Comparison of ENCODE assay signal across 12 mouse cellular contexts in the genomic region with DNA sequence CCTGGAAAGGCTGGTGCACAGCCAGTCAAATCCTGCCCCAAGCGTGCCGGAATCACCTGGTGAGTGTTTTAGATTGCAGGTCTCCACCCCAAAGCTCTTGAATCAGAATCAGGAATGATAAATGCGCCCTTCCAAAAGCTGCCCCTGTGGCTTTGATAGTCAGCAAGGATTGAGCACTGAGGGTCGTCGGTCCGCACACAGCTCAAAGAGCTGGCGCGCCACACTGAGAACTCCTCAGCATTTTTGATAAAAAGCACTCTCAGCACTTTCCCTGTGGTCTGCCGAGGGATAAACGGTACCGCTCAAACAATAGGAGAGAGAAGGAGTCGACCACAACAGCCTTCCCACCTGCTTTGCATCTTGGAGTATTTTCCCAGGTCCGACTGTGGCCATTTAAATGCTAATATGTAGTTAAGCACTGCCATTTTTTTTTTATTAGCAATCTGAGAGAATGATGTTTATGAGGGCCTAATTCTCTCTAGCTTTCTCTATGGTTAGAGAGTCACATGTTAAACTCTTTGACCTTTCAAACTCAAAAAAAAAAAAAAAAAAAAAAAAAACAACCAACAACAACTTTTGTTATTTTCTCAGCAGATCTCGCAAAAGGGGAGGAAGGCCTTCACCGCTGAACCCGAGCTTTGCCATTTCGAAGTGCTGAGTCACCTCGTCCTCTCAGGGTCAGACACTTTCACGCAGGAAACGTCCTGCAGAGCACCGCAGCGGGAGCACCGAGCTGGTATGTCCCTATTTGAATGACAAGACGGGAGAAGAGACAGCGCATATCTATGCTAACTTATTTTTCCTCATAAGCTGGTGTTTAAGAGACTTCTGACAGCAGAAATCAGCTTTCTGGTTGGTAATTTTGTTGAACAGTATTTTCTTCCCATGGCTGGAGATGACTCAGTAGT. TPM values are rescaled to one million over a fixed set of nuclear protein-coding genes. Genes with fewer than 3 reads are reported as not detected.
A peak's percentile ranks its signal among the peaks of the same experiment; 100 is the strongest.
DNase-seq lines count a peak whose midpoint lies in the region; ATAC-seq and TF ChIP-seq lines count a peak whose summit lies in the region.
"Had no signal": no experiment of that assay in that cellular context is flagged by ENCODE, and none has a peak within 500 bp of the region (broad histone marks: within the 10 kb centered on the region; RNA-seq: fewer than 3 reads in every experiment).

No protein-coding gene starts in this region.

- ATAC-seq in heart, embryonic 14.5 days (ENCODE audit: insufficient number of reproducible peaks, insufficient read depth, low FRiP score, low read depth) = no peak
- ATAC-seq in liver, embryonic 13.5 days (ENCODE audit: low read depth) = no peak
- ATAC-seq: Patski had no signal

- no peak for TF ChIP-seq EP300 in CH12.LX (IDR thresholded peaks at IDR 0.05; ENCODE audit: low read length)

- no peak for TF ChIP-seq POLR2A in CH12.LX (IDR thresholded peaks at IDR 0.05; ENCODE audit: low read depth, low read length)

- in situ Hi-C loops in CH12.LX (cut with MboI; ENCODE audit: low pct_ligation_motif_present, low pct_unique_long_range_greater_than_20kb, low sequenced_read_pairs) = no loop called here

- H3K4me3 ChIP-seq in heart, embryonic 14.5 days (ENCODE audit: control insufficient read depth in 1 of 2, insufficient read depth in 1 of 2, low read depth in 1 of 2, low read length in 2 of 2) = no peak overlapping the region
- H3K4me3 ChIP-seq in CH12.LX (replicated peaks in 1 of 3; ENCODE audit: low read depth in 2 of 3, low read length in 2 of 3, poor library complexity in 1 of 3) = no peak overlapping the region
- no peak overlapping the region for H3K4me3 ChIP-seq in liver, embryonic 13.5 days (replicated peaks)
- H3K4me3 ChIP-seq: megakaryocyte, embryonic 14.5 days had no signal

- peak overlapping the region; percentile 40 for H3K4me2 ChIP-seq in heart, embryonic 14.5 days (ENCODE audit: low read length)
- H3K4me2 ChIP-seq in CH12.LX (ENCODE audit: insufficient read depth, low read depth, poor library complexity, severe bottlenecking) = no peak overlapping the region
- peak overlapping the region; percentile 17; the same call in 1 of the 2 replicates for H3K4me2 ChIP-seq in liver, embryonic 13.5 days

- peaks cover 8 to 10% of the 10 kb centered on the region in 2 experiments; a peak in 1 of 4 replicates for H3K4me1 ChIP-seq in heart, embryonic 14.5 days (ENCODE audit: control insufficient read depth in 2 of 2, insufficient read depth in 2 of 2, low read length in 2 of 2)
- H3K4me1 ChIP-seq in CH12.LX (ENCODE audit: control insufficient read depth in 1 of 2, insufficient read depth in 2 of 2) = peaks cover 5 to 42% of the 10 kb centered on the region in 2 experiments
- H3K4me1 ChIP-seq in liver, embryonic 13.5 days (replicated peaks) = peaks cover 36% of the 10 kb centered on the region

- no peak overlapping the region for H3K27ac ChIP-seq in heart, embryonic 14.5 days (replicated peaks in 1 of 2; ENCODE audit: control insufficient read depth in 1 of 2, insufficient read depth in 1 of 2, low read depth in 2 of 2, low read length in 2 of 2)
- no peak overlapping the region for H3K27ac ChIP-seq in CH12.LX (ENCODE audit: insufficient read depth, low read depth)
- H3K27ac ChIP-seq in liver, embryonic 13.5 days = no peak overlapping the region

- H3K9ac ChIP-seq in heart, embryonic 14.5 days (ENCODE audit: low read length) = no peak overlapping the region
- no peak overlapping the region for H3K9ac ChIP-seq in CH12.LX (ENCODE audit: insufficient read depth, low read depth)
- no peak overlapping the region for H3K9ac ChIP-seq in liver, embryonic 13.5 days

- dilution Hi-C loops in CH12.LX (cut with MboI; ENCODE audit: extremely low pct_ligation_motif_present, extremely low pct_unique_long_range_greater_than_20kb, low sequenced_read_pairs) = no loop called here

- TF ChIP-seq CTCF in CH12.LX (conservative IDR thresholded peaks at IDR 0.05 in 1 of 2, IDR thresholded peaks at IDR 0.05 in 1 of 2; ENCODE audit: low read depth in 2 of 2, low read length in 2 of 2) = no peak

- no peak for DNase-seq in heart, adult 18-20 months
- DNase-seq in CH12.LX (ENCODE audit: extremely low read depth) = no peak
- peak; percentile 63 for DNase-seq in adrenal gland, adult 8-10 months
- DNase-seq in liver, embryonic 13.5 days = no peak
- no peak for DNase-seq in right cerebral cortex, adult 18-20 months
- DNase-seq in c-Kit-positive CD71-positive TER-119-positive erythroid progenitor cells, embryonic 14.5 days (ENCODE audit: low spot score) = no peak
- no peak for DNase-seq in testis, postnatal 14 days (ENCODE audit: low spot score)
- DNase-seq: cerebellum, adult 2 months; right cerebral cortex, postnatal 25 days had no signal

- H3K79me2 ChIP-seq in CH12.LX (replicated peaks; ENCODE audit: control insufficient read depth, extremely low read depth, insufficient read depth, poor library complexity, severe bottlenecking) = no peaks in the 10 kb centered on the region

- no peaks in the 10 kb centered on the region for H3K27me3 ChIP-seq in heart, embryonic 14.5 days (ENCODE audit: control insufficient read depth, insufficient read depth, low read length)
- H3K27me3 ChIP-seq in CH12.LX (replicated peaks) = no peaks in the 10 kb centered on the region
- no peaks in the 10 kb centered on the region for H3K27me3 ChIP-seq in liver, embryonic 13.5 days
- H3K27me3 ChIP-seq: Patski had no signal

- no peaks in the 10 kb centered on the region for H3K9me3 ChIP-seq in heart, embryonic 14.5 days (ENCODE audit: control insufficient read depth, low read length)
- no peaks in the 10 kb centered on the region for H3K9me3 ChIP-seq in CH12.LX (replicated peaks; ENCODE audit: low read length)
- H3K9me3 ChIP-seq in liver, embryonic 13.5 days (replicated peaks) = no peaks in the 10 kb centered on the region
- H3K9me3 ChIP-seq: megakaryocyte, embryonic 14.5 days had no signal

- 21% methylated on average over 25 of the region's 25 CpGs for WGBS in heart, embryonic 14.5 days
- WGBS in liver, embryonic 13.5 days (ENCODE audit: insufficient replicate concordance) = 40% methylated on average over 25 of the region's 25 CpGs

- TF ChIP-seq RAD21 in CH12.LX (IDR thresholded peaks at IDR 0.05; ENCODE audit: low read depth, low read length) = no peak

- no peaks in the 10 kb centered on the region for H3K36me3 ChIP-seq in heart, embryonic 14.5 days (ENCODE audit: control insufficient read depth, insufficient read depth, low read length)
- no peaks in the 10 kb centered on the region for H3K36me3 ChIP-seq in CH12.LX (replicated peaks in 1 of 2; ENCODE audit: control insufficient read depth in 1 of 2, insufficient read depth in 1 of 2, low read length in 1 of 2)
- H3K36me3 ChIP-seq in liver, embryonic 13.5 days = no peaks in the 10 kb centered on the region

TF ChIP-seq in CH12.LX, 34 proteins besides CTCF, POLR2A, EP300 and RAD21:
- TF ChIP-seq ZNF384 (IDR thresholded peaks at IDR 0.05; ENCODE audit: low read depth, low read length) (0 out of 2 replicates have a peak, but pooled peaks have one; percentile 8), MAFK (IDR thresholded peaks at IDR 0.05; ENCODE audit: insufficient replicate concordance, low read length) (no peak)

RNA-seq across cellular contexts. Expression of a gene that starts 50.1 kb away (rescaled TPM):
- 13.2 and 14.1 TPM in 2 replicates for polyA plus RNA-seq in heart, embryonic 14.5 days (2014; fragmentation: Nextera tagmentation; extraction: Ambion mirVana)
- 10 to 100 TPM in 1 of 2 experiments, 1 to 10 TPM in 1; 9.0 to 10.9 TPM for total RNA-seq in heart, adult 18-20 months (2021)
- total RNA-seq in CH12.LX (2012; rRNA removed) (20.7 and 23.0 TPM in 2 replicates), CH12.LX (2014; rRNA removed) (39.5 and 40.4 TPM in 2 replicates)
- polyA plus RNA-seq in CH12.LX (2012; ENCODE audit: insufficient read length, low read depth) = 15.4 and 17.2 TPM in 2 replicates
- total RNA-seq in adrenal gland, adult 8-10 months (2022) = 10 to 100 TPM; 17.9 to 22.4 (median 19.6) TPM
- polyA plus RNA-seq in liver, embryonic 13.5 days (2015; fragmentation: Nextera tagmentation; extraction: Ambion mirVana) = 6.7 and 8.4 TPM in 2 replicates
